Mouse (Mus musculus) telencephalon, adult 2 months (tissue): ENCODE data around the gene Cyp2c55.

ENCODE experiments used
- DNase-seq: peaks from one replicate; pipeline ENCODE4 v3.0.0-alpha.2; 2011; ENCODE audit warnings: low read depth, low spot score

The Cyp2c55 gene

GRCm38 (mm10) chr19:39006715-39007114 lies at the start of gene Cyp2c55:
Gene Cyp2c55, plus strand, starts transcription at chr19:39007019.
- no peak for DNase-seq

- no peak for DNase-seq
Observed at GRCm38 (mm10) chr19:38970741-38971140, 36.1 kb upstream of the Cyp2c55 start.

GRCm38 (mm10) chr19:38972581-38972980 lies 34.2 kb upstream of the Cyp2c55 start:
- DNase-seq, result no peak

GRCm38 (mm10) chr19:38973666-38974065 lies 33.2 kb upstream of the Cyp2c55 start:
- peak; percentile 6 for DNase-seq

- no peak for DNase-seq
Observed at GRCm38 (mm10) chr19:38976269-38976668, 30.6 kb upstream of the Cyp2c55 start.

GRCm38 (mm10) chr19:38981966-38982365 lies 24.9 kb upstream of the Cyp2c55 start:
- peak; percentile 18 for DNase-seq

- DNase-seq, result no peak
Observed at GRCm38 (mm10) chr19:38998248-38998647, 8.6 kb upstream of the Cyp2c55 start.

- DNase-seq, result no peak
Observed at GRCm38 (mm10) chr19:38998676-38999075, 8.1 kb upstream of the Cyp2c55 start.

- no peak for DNase-seq
Observed at GRCm38 (mm10) chr19:39005132-39005531, 1.7 kb upstream of the Cyp2c55 start.

- DNase-seq, result no peak
Observed at GRCm38 (mm10) chr19:39057928-39058327, 51.1 kb downstream of the Cyp2c55 start.

- no peak for DNase-seq
Observed at GRCm38 (mm10) chr19:39060719-39061118, 53.9 kb downstream of the Cyp2c55 start, which contains the start of gene Cyp2c65. Gene Cyp2c65, plus strand, starts transcription at chr19:39061015.
